Mouse (Mus musculus) kidney, postnatal 0 days (tissue): ENCODE data around the gene Olfr94. TPM values are rescaled to one million over a fixed set of nuclear protein-coding genes. Genes with fewer than 3 reads are reported as not detected.

Source experiments
- ATAC-seq: fragments of 200-750 bp; cut with Nextera tagmentation; replicated peaks from 2 replicates; pipeline ENCODE4 v1.8.0; 2017; ENCODE audit warnings: low read depth, moderate number of reproducible peaks, moderate TSS enrichment, moderate library complexity; ENCODE audit not compliant: low FRiP score
- DNase-seq: peaks from one replicate; pipeline ENCODE4 v3.0.0-alpha.2; 2016; ENCODE audit warnings: low spot score
- H3K27ac ChIP-seq: fragments of 300-500 bp; sonication (generic); 2 replicates; pipeline ENCODE4 v1.5.1; 2014; ENCODE audit warnings: mild to moderate bottlenecking
- H3K27me3 ChIP-seq: fragments of 300-500 bp; sonication (generic); 2 replicates; pipeline ENCODE4 v1.6.1; 2014; ENCODE audit warnings: low read length, mixed read lengths; ENCODE audit not compliant: insufficient read depth
- H3K36me3 ChIP-seq: fragments of 300-500 bp; sonication (generic); 2 replicates; pipeline ENCODE4 v1.6.1; 2014; ENCODE audit warnings: low read length, mixed read lengths; ENCODE audit not compliant: insufficient read depth
- H3K4me1 ChIP-seq: fragments of 300-500 bp; sonication (generic); replicated peaks from 2 replicates; pipeline ENCODE4 v1.6.1; 2014; ENCODE audit warnings: antibody characterized with exemption, low read length, mixed read lengths; ENCODE audit not compliant: insufficient read depth
- H3K4me2 ChIP-seq: fragments of 300-500 bp; sonication (generic); 2 replicates; pipeline ENCODE4 v1.6.1; 2014; ENCODE audit warnings: mild to moderate bottlenecking, low read length, moderate library complexity, mixed read lengths
- H3K4me3 ChIP-seq: fragments of 300-500 bp; sonication (generic); replicated peaks from 2 replicates; pipeline ENCODE4 v1.5.1; 2014; ENCODE audit warnings: low read depth, low read length
- H3K9ac ChIP-seq: fragments of 300-500 bp; sonication (generic); 2 replicates; pipeline ENCODE4 v1.6.1; 2014; ENCODE audit warnings: low read depth, low read length
- H3K9me3 ChIP-seq: fragments of 300-500 bp; sonication (generic); replicated peaks from 2 replicates; pipeline ENCODE4 v1.6.1; 2016; ENCODE audit warnings: low read length, inconsistent platforms, mixed read lengths
- CTCF ChIP-seq: IDR thresholded peaks from 2 replicates; pipeline ENCODE4 v1.5.1; 2016; ENCODE audit warnings: antibody characterized with exemption, low read depth, mild to moderate bottlenecking, moderate library complexity
- WGBS: fragments of 180-500 bp; shearing (Covaris S2); extraction: QIAGEN DNeasy Blood & Tissue Kit; methylation state at CpG from one replicate; pipeline ENCODE4 v1.1.7; 2014; 5-methylcytosine and 5-hydroxymethylcytosine counted together
- polyA plus RNA-seq: library from polyadenylated mRNA; unstranded; fragments of >200 nt; fragmentation: Nextera tagmentation; extraction: Ambion mirVana; gene quantifications from 2 replicates; pipeline ENCODE4 v1.2.1, GENCODE M21; 2015

Gene Olfr94
- polyA plus RNA-seq, 1 experiment from 2014 or later = not detected

GRCm38 (mm10) chr17:37196845-37197724 is 3.7 kb downstream of the Olfr94 start:
- Histone ChIP-seq H3K4me2 (peak overlapping the region; percentile 71), H3K9me3 (no peaks in the 10 kb centered on the region), H3K27me3 (peaks cover 30% of the 10 kb centered on the region), H3K36me3 (no peaks in the 10 kb centered on the region), H3K9ac (no peak overlapping the region), H3K27ac (no peak overlapping the region), H3K4me1 (no peaks in the 10 kb centered on the region), H3K4me3 (peak overlapping the region; percentile 33)
- 2% methylated on average over 77 of the region's 77 CpGs for WGBS
- ATAC-seq (peak; percentile 75), DNase-seq (peak; percentile 29)
- no peak for TF ChIP-seq CTCF

- Histone ChIP-seq H3K4me1 (no peaks in the 10 kb centered on the region), H3K4me3 (no peak overlapping the region), H3K27ac (no peak overlapping the region), H3K36me3 (no peaks in the 10 kb centered on the region), H3K9me3 (no peaks in the 10 kb centered on the region), H3K9ac (no peak overlapping the region), H3K4me2 (no peak overlapping the region), H3K27me3 (peaks cover 30% of the 10 kb centered on the region)
- DNase-seq = no peak
- no peak for TF ChIP-seq CTCF
- no peak for ATAC-seq
- WGBS = 86% methylated on average over 5 of the region's 5 CpGs
These were observed 6.0 kb downstream of the Olfr94 start for GRCm38 (mm10) chr17:37194782-37195181.

GRCm38 (mm10) chr17:37193656-37194055 is 7.1 kb downstream of the Olfr94 start, which contains the start of gene Ubd:
Gene Ubd (plus strand): TSS chr17:37193892.
- ATAC-seq = no peak
- 86% methylated on average over 2 of the region's 2 CpGs for WGBS
- no peak within 1 kb of the TSS for H3K4me2 ChIP-seq
- H3K4me1 ChIP-seq = no peaks in the 10 kb centered on the region
- H3K4me3 ChIP-seq = no peak within 1 kb of the TSS
- no peaks in the 10 kb centered on the region for H3K36me3 ChIP-seq
- no peak for TF ChIP-seq CTCF
- H3K9me3 ChIP-seq = no peaks in the 10 kb centered on the region
- no peak within 1 kb of the TSS for H3K9ac ChIP-seq
- DNase-seq = no peak
- H3K27me3 ChIP-seq = peaks cover 24% of the 10 kb centered on the region
- no peak within 1 kb of the TSS for H3K27ac ChIP-seq

DNA sequence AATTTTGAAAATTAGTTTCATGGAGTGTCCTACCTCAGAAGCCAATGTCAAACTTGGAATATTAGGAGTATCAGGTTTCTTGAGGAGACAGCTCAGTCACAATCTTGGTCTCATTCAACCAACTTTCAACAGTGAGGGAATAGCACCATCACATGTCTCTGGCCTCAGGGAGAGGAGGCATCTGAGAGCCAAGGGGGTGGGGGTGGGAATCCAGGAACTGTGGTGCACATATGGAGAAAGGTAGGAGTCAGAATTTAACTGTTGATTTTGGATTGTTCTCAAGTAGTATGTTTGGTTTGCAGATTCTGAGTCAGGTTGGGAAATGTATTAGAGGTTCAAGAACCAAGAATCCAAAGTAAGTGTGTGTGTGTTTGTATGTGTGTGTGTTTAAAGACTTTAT is 7.8 kb downstream of the Olfr94 start:
- no peak for TF ChIP-seq CTCF
- ATAC-seq (no peak), DNase-seq (no peak)
- Histone ChIP-seq H3K4me2 (no peak overlapping the region), H3K9me3 (no peaks in the 10 kb centered on the region), H3K4me1 (no peaks in the 10 kb centered on the region), H3K36me3 (no peaks in the 10 kb centered on the region), H3K27me3 (peaks cover 24% of the 10 kb centered on the region), H3K9ac (no peak overlapping the region), H3K4me3 (no peak overlapping the region), H3K27ac (no peak overlapping the region)

DNA sequence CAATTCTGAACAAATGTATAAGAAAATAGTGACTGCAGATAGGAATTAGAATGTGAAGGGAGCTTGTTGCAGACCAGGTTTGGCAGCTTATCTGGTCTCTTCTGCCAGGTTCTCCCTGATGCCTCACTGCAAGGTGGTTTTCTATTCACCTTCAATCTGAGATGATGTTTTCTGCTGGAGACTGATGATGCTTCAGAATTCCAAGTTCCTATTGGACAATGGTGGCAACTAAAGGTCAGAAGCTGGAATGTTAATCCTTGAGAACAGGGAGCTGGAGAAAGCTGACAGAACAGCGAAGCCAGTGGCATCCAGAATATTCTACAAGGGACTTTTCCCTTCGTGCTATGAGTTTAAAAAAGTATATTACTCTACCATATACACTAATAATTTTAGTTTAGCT is 10.1 kb downstream of the Olfr94 start:
- Histone ChIP-seq H3K4me1 (no peaks in the 10 kb centered on the region), H3K27ac (no peak overlapping the region), H3K9me3 (no peaks in the 10 kb centered on the region), H3K4me2 (no peak overlapping the region), H3K36me3 (no peaks in the 10 kb centered on the region), H3K27me3 (peaks cover 6% of the 10 kb centered on the region; the same call in 1 of the 2 replicates), H3K4me3 (no peak overlapping the region), H3K9ac (no peak overlapping the region)
- TF ChIP-seq CTCF = no peak
- DNase-seq (peak; percentile 77), ATAC-seq (peak; percentile 57)
- WGBS = 53% methylated on average over 2 of the region's 2 CpGs

- no peaks in the 10 kb centered on the region for H3K9me3 ChIP-seq
- no peak for DNase-seq
- 36% methylated on average over 6 of the region's 6 CpGs for WGBS
- no peaks in the 10 kb centered on the region for H3K27me3 ChIP-seq
- ATAC-seq = no peak
- TF ChIP-seq CTCF = no peak
- no peak overlapping the region for H3K27ac ChIP-seq
- H3K4me1 ChIP-seq = no peaks in the 10 kb centered on the region
- no peaks in the 10 kb centered on the region for H3K36me3 ChIP-seq
- no peak overlapping the region for H3K9ac ChIP-seq
- no peak overlapping the region for H3K4me3 ChIP-seq
- H3K4me2 ChIP-seq = no peak overlapping the region
These were observed 15.3 kb downstream of the Olfr94 start for GRCm38 (mm10) chr17:37185474-37185873.

GRCm38 (mm10) chr17:37161394-37161793 is 39.4 kb downstream of the Olfr94 start, which contains the start of gene Olfr93:
Gene Olfr93 (minus strand): TSS chr17:37161494.
- Histone ChIP-seq H3K4me3 (no peak within 1 kb of the TSS), H3K9ac (no peak within 1 kb of the TSS), H3K4me1 (no peaks in the 10 kb centered on the region), H3K36me3 (no peaks in the 10 kb centered on the region), H3K27me3 (no peaks in the 10 kb centered on the region), H3K9me3 (no peaks in the 10 kb centered on the region), H3K27ac (no peak within 1 kb of the TSS), H3K4me2 (no peak within 1 kb of the TSS)
- ATAC-seq (no peak), DNase-seq (no peak)
- no peak for TF ChIP-seq CTCF

Other genes starting within 250 kb of the Olfr94 start
- 105 and 110 TPM in 2 replicates for gene Ppp1r11, start 249.3 kb downstream of the Olfr94 start, polyA plus RNA-seq
- 83.6 and 87.6 TPM in 2 replicates for gene Znrd1, start 242.4 kb downstream of the Olfr94 start, polyA plus RNA-seq
- 6.0 and 7.2 TPM in 2 replicates for gene Znrd1as, start 242.4 kb downstream of the Olfr94 start, polyA plus RNA-seq
- not detected in 2 replicates for gene 2410137M14Rik, start 219.8 kb downstream of the Olfr94 start, polyA plus RNA-seq
- gene H2-M5, start 211.5 kb downstream of the Olfr94 start, polyA plus RNA-seq = 0.05 and 0.08 TPM in 2 replicates
- gene Zfp57, start 199.8 kb downstream of the Olfr94 start, polyA plus RNA-seq = 28.2 and 32.6 TPM in 2 replicates
- not detected in 2 replicates for gene Mog, start 177.6 kb downstream of the Olfr94 start, polyA plus RNA-seq
- 5.2 and 6.1 TPM in 2 replicates for gene Gabbr1, start 155.0 kb downstream of the Olfr94 start, polyA plus RNA-seq
- gene Olfr90, start 112.5 kb downstream of the Olfr94 start, polyA plus RNA-seq = not detected in 2 replicates
- not detected in 2 replicates for gene Olfr91, start 102.7 kb downstream of the Olfr94 start, polyA plus RNA-seq
- gene Olfr92, start 80.9 kb downstream of the Olfr94 start, polyA plus RNA-seq = not detected in 2 replicates
- gene Olfr93, start 39.5 kb downstream of the Olfr94 start, polyA plus RNA-seq = not detected in 2 replicates
- not detected in 2 replicates for gene Ubd, start 7.1 kb downstream of the Olfr94 start, polyA plus RNA-seq
- gene Olfr95, start 12.1 kb upstream of the Olfr94 start, polyA plus RNA-seq = not detected in 2 replicates
- gene Olfr96, start 19.2 kb upstream of the Olfr94 start, polyA plus RNA-seq = not detected in 2 replicates
- gene Olfr97, start 36.3 kb upstream of the Olfr94 start, polyA plus RNA-seq = not detected in 2 replicates
- not detected in 2 replicates for gene Olfr98, start 62.8 kb upstream of the Olfr94 start, polyA plus RNA-seq
- gene H2-M3, start 69.2 kb upstream of the Olfr94 start, polyA plus RNA-seq = 2.3 and 2.8 TPM in 2 replicates
- not detected in 2 replicates for gene Olfr99, start 82.5 kb upstream of the Olfr94 start, polyA plus RNA-seq
- gene Olfr101, start 103.3 kb upstream of the Olfr94 start, polyA plus RNA-seq = not detected in 2 replicates
- not detected in 2 replicates for gene Olfr102, start 116.1 kb upstream of the Olfr94 start, polyA plus RNA-seq
- gene Olfr103, start 138.7 kb upstream of the Olfr94 start, polyA plus RNA-seq = not detected in 2 replicates
- gene Olfr104-ps, start 158.6 kb upstream of the Olfr94 start, polyA plus RNA-seq = not detected in 2 replicates
- not detected in 2 replicates for gene Olfr105-ps, start 178.0 kb upstream of the Olfr94 start, polyA plus RNA-seq
- gene Olfr106-ps, start 189.4 kb upstream of the Olfr94 start, polyA plus RNA-seq = not detected in 2 replicates
- gene Olfr107, start 198.2 kb upstream of the Olfr94 start, polyA plus RNA-seq = not detected in 2 replicates
- not detected in 2 replicates for gene Olfr108, start 244.5 kb upstream of the Olfr94 start, polyA plus RNA-seq